Mouse (Mus musculus): ENCODE data around the gene Cst13.

The Cst13 gene

DNA sequence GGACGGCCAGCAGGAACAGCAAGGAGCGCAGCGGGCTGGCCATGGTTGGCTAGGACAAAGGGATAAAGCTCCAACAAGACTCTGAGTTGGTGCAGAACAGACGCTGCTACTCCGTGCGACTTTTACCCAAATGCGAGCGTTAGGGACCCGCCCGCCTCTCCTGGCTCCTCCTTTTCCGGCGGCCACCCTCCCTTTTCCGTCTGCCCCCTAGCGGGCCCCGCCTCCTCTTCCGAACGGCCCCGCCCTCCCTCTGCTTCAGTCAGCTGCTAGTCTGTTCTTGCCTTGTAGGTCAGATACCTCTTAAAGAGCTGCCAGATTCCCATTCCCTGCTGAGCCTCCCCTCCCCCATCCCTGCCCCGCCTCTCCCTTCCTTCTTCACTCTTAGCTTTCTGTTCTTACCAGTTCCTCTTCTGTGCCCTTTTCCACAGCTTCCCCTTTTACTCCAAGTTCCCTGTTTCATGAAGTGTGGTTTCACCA lies 55.5 kb downstream of the Cst13 start, which contains the start of gene Cst3:
Cst3 (minus strand) TSS at position 358 of the 477 bp plus-strand sequence.
- peak; percentile 84 to 87 for DNase-seq

DNA sequence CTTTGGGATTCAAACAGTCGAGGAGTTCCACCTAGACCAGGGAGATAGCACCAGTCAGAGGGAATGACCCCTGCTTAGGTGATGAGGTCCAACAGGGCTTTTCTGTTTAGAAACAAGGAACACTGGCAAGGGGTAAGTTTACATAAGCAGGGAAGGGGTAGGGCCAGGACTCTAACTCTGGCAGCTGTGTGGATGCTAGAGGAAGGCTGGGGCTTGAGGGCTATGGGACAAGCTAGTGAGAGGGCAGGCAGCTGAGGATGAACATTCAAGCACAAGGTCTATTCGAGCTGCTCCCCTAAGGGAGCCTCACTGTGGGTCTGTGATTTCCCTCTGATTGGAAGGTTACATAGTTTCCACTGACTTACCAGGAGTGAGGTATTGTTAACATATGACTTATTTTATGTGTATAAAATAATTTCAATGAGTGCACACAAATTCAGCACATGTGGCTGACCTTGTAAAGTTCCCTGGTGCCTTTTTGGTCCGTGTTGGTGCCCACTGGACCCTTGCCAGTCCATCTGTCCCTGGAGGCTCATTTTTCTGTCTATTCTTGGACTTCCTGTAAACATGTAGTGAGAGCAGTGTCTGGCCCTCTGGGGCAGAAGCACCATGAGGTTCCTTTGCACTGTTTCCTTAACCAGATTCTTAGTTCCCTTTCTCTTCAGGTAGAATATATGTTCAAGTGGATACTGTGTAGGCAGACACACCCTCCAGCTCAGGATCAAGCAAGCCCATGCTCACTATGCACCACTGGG lies 57.3 kb downstream of the Cst13 start:
- DNase-seq = no peak

DNA sequence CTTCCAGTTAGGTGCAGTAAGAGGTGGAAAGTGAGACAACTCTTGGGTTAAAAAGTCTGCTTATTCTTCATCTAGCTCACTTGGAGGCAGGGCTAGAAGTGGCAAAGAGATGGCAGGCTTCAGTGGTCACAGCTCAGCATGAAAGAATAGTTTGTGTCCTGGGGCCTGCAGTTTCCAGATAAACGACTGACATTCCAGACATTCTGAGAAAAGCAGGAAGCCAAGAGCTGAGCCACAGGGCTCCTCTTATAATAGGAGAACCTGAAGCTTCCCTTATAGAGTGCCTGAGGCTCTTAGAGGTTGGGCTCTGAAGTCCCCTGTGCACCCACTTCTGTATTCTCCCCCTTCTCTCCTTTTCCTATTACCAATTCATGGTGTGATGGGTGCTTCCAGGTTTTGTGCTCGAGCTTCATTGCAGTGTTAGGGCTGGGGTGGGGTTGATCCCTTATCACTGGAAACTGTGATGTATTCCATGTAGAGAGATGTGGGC lies 58.8 kb downstream of the Cst13 start:
- DNase-seq = no peak

DNA sequence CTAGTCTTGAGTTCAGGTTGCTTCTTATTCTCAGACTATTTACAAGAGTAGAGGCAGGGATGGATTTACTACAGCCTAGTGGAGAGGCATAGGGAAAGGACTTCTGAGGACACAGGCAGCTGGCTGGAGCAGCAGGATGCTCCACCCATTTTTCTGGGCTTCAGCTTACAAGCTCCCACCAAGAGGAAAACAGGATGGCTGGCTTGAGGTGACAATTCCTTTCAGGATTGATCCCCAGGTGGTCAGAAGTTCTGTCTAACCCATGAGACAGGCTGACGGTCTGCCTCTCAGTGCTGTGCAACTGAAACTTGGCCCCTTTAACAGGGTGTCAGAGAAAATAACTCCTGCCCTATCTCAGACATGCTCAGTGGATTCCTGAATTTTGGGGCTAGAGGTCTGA lies 59.3 kb downstream of the Cst13 start:
- DNase-seq = no peak

All from thymus, adult 18-20 months (tissue).